In the genomic region with DNA sequence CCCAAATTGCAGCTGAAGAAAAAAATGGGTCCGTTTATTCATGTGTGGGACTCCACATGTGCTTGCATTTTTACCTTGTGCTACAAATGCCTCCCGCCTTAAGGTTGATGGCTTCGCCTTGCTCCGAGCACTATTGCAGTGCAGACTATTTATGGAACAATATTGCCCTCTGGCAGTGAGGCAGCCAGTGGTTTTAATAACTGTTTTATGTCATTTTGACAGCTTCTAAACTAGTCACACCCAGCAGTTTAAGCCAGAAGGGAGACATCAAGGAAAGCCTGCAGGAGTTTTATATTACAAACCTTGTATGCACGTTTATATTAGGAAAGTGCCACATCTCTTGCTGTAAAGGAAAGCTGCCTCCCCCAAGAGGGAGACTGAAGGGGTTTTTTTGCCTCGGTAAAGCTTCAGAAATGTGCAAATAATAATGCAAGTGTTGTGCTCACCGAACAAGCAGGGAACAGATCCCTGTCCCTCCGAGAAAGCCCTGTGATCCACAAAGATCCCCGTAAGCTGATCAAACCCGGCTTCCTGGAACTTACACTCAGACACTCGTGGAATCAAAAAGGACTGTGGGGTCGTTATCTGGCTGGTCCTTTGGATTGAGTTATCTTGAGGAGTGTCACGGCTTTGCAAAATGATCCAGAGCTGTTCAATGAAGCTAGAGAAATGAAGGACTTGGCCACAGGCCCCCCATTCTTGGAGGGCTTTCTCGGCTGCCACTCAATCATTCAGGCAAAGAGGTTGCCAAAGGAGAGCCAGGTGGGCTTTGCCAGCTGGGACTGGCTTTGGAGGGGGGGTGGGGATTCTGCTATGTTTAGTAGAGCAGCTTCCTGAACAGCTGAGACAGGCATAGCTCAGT, we compare ENCODE assay signal across 8 mouse cellular contexts.
DNase-seq lines count a peak whose midpoint lies in the region; ATAC-seq and TF ChIP-seq lines count a peak whose summit lies in the region.

No protein-coding gene starts in this region.

- peaks cover 8% of the 10 kb centered on the region for H3K4me1 ChIP-seq in embryonic facial prominence, embryonic 12.5 days
- no peaks in the 10 kb centered on the region for H3K4me1 ChIP-seq in hindbrain, embryonic 11.5 days (replicated peaks; ENCODE audit: control insufficient read depth, insufficient read depth, low read length)
- H3K4me1 ChIP-seq in limb, embryonic 15.5 days = peaks cover 13% of the 10 kb centered on the region

- in situ Hi-C loops in Patski (cut with MboI; ENCODE audit: low pct_unique_long_range_greater_than_20kb) = no loop called here

- peak; percentile 1 to 8 for DNase-seq in heart, adult 18-20 months
- DNase-seq in heart, adult 11 months = no peak
- no peak for DNase-seq in Patski (ENCODE audit: low read depth, low spot score)
- DNase-seq in hindbrain, embryonic 11.5 days (ENCODE audit: low spot score) = peak; percentile 25
- no peak for DNase-seq in adrenal gland, postnatal 4 days (ENCODE audit: low spot score in 2 of 2)

- WGBS in embryonic facial prominence, embryonic 12.5 days = 22% methylated on average over 14 of the region's 14 CpGs
- 56% methylated on average over 14 of the region's 14 CpGs for WGBS in hindbrain, embryonic 11.5 days
- 8% methylated on average over 14 of the region's 14 CpGs for WGBS in limb, embryonic 15.5 days

- no peak for ATAC-seq in Patski
- peak; percentile 74; the same call in 1 of the 2 replicates for ATAC-seq in embryonic facial prominence, embryonic 12.5 days (ENCODE audit: insufficient number of reproducible peaks, insufficient read depth, low FRiP score, low TSS enrichment)
- peak; percentile 36; the same call in 1 of the 2 replicates for ATAC-seq in hindbrain, embryonic 11.5 days (ENCODE audit: low FRiP score)
- ATAC-seq in limb, embryonic 15.5 days (ENCODE audit: insufficient number of reproducible peaks, low FRiP score, low TSS enrichment, low read depth) = 0 out of 2 replicates have a peak, but pooled peaks have one; percentile 55
- ATAC-seq in erythroblast, adult 5-6 weeks (replicated peaks; ENCODE audit: low FRiP score, poor library complexity, severe bottlenecking) = no peak

- H3K9ac ChIP-seq in embryonic facial prominence, embryonic 12.5 days = no peak overlapping the region
- no peak overlapping the region for H3K9ac ChIP-seq in hindbrain, embryonic 11.5 days (ENCODE audit: low read depth, low read length)
- H3K9ac ChIP-seq in limb, embryonic 15.5 days = no peak overlapping the region

- POLR2A ChIA-PET in Patski (lab: Charles Lee) = no interaction called here

- H3K4me3 ChIP-seq in embryonic facial prominence, embryonic 12.5 days = no peak overlapping the region
- H3K4me3 ChIP-seq in hindbrain, embryonic 11.5 days (ENCODE audit: low read depth, low read length) = no peak overlapping the region
- no peak overlapping the region for H3K4me3 ChIP-seq in limb, embryonic 15.5 days

- TF ChIP-seq CTCF in Patski (IDR thresholded peaks at IDR 0.05) = peak; percentile 16

- H3K27me3 ChIP-seq in Patski = no peaks in the 10 kb centered on the region
- H3K27me3 ChIP-seq in embryonic facial prominence, embryonic 12.5 days = no peaks in the 10 kb centered on the region
- H3K27me3 ChIP-seq in hindbrain, embryonic 11.5 days (ENCODE audit: control insufficient read depth, insufficient read depth, low read length) = no peaks in the 10 kb centered on the region
- H3K27me3 ChIP-seq in limb, embryonic 15.5 days = no peaks in the 10 kb centered on the region

- CTCF ChIA-PET in Patski (lab: Charles Lee) = interaction anchor here (1.2 to 1.5 kb wide), 2 partner anchors 10 to 32 kb away, joined by 3 read pairs; no protein-coding TSS in a partner anchor

- peak overlapping the region; percentile 59 for H3K27ac ChIP-seq in embryonic facial prominence, embryonic 12.5 days
- H3K27ac ChIP-seq in hindbrain, embryonic 11.5 days (ENCODE audit: low read depth, low read length) = no peak overlapping the region; the same call in 1 of the 2 replicates
- H3K27ac ChIP-seq in limb, embryonic 15.5 days = peak overlapping the region; percentile 72

- H3K9me3 ChIP-seq in embryonic facial prominence, embryonic 12.5 days = no peaks in the 10 kb centered on the region
- H3K9me3 ChIP-seq in hindbrain, embryonic 11.5 days (ENCODE audit: control insufficient read depth, low read length) = no peaks in the 10 kb centered on the region
- no peaks in the 10 kb centered on the region for H3K9me3 ChIP-seq in limb, embryonic 15.5 days

- H3K36me3 ChIP-seq in embryonic facial prominence, embryonic 12.5 days = no peaks in the 10 kb centered on the region
- H3K36me3 ChIP-seq in hindbrain, embryonic 11.5 days (ENCODE audit: control insufficient read depth, insufficient read depth, low read length) = no peaks in the 10 kb centered on the region
- H3K36me3 ChIP-seq in limb, embryonic 15.5 days = no peaks in the 10 kb centered on the region

- H3K4me2 ChIP-seq in embryonic facial prominence, embryonic 12.5 days (replicated peaks) = peak overlapping the region; percentile 18
- H3K4me2 ChIP-seq in hindbrain, embryonic 11.5 days (replicated peaks; ENCODE audit: low read depth, low read length) = no peak overlapping the region
- peak overlapping the region; percentile 37 for H3K4me2 ChIP-seq in limb, embryonic 15.5 days

Comparison
In these comparisons a context has a peak if more than half of its experiments do, and no peak if none do; other contexts are left out.
1. DNase-seq: peak in heart, adult 18-20 months (2 of 2) and hindbrain, embryonic 11.5 days (single experiment); none in heart, adult 11 months (single experiment), Patski (single experiment) and adrenal gland, postnatal 4 days (0 of 2).
2. ATAC-seq: peak in embryonic facial prominence, embryonic 12.5 days (single experiment), hindbrain, embryonic 11.5 days (single experiment) and limb, embryonic 15.5 days (single experiment); none in Patski (single experiment) and erythroblast, adult 5-6 weeks (single experiment).